Mouse (Mus musculus): ENCODE data around the gene Perm1.

- TF ChIP-seq POLR2A (IDR thresholded peaks at IDR 0.05; ENCODE audit: extremely low read depth, insufficient read depth, low read length) (no peak), CTCF (IDR thresholded peaks at IDR 0.05; ENCODE audit: extremely low read depth, insufficient read depth, low read length) (no peak)
Measured at GRCm38 (mm10) chr4:156193200-156193590, 22.5 kb upstream of the Perm1 start.
